Mouse (Mus musculus) heart, embryonic 11.5 days (tissue): ENCODE data around the gene Dcbld1. TPM values are rescaled to one million over a fixed set of nuclear protein-coding genes. Genes with fewer than 3 reads are reported as not detected.
"Not testable (repeated sequence)": the region's sequence is repeated elsewhere in the genome, so short reads cannot be mapped to it uniquely, and the experiment has no call there.

Experiments used
- ATAC-seq: fragments of 200-750 bp; cut with Nextera tagmentation; replicated peaks from 2 replicates; pipeline ENCODE4 v1.8.0; 2017; ENCODE audit warnings: moderate library complexity; ENCODE audit not compliant: insufficient number of reproducible peaks, low FRiP score, low TSS enrichment
- H3K27ac ChIP-seq: fragments of 300-500 bp; sonication (generic); 2 replicates; pipeline ENCODE4 v1.5.1; 2014; ENCODE audit warnings: mild to moderate bottlenecking, low read depth, low read length
- H3K27me3 ChIP-seq: fragments of 300-500 bp; sonication (generic); 2 replicates; pipeline ENCODE4 v1.6.1; 2014; ENCODE audit warnings: mild to moderate bottlenecking, low read length, mixed read lengths; ENCODE audit not compliant: control insufficient read depth, insufficient read depth
- H3K36me3 ChIP-seq: fragments of 300-500 bp; sonication (generic); 2 replicates; pipeline ENCODE4 v1.6.1; 2014; ENCODE audit warnings: mild to moderate bottlenecking, low read length, moderate library complexity, mixed read lengths; ENCODE audit not compliant: control insufficient read depth, insufficient read depth
- H3K4me1 ChIP-seq: fragments of 300-500 bp; sonication (generic); 2 replicates; pipeline ENCODE4 v1.6.1; 2014; ENCODE audit warnings: low read length; ENCODE audit not compliant: control insufficient read depth, insufficient read depth
- H3K4me2 ChIP-seq: fragments of 300-500 bp; sonication (generic); 2 replicates; pipeline ENCODE4 v1.6.1; 2014; ENCODE audit warnings: mild to moderate bottlenecking, moderate library complexity
- H3K4me3 ChIP-seq: fragments of 300-500 bp; sonication (generic); 2 replicates; pipeline ENCODE4 v1.5.1; 2014; ENCODE audit warnings: low read depth, low read length
- H3K9ac ChIP-seq: fragments of 300-500 bp; sonication (generic); 2 replicates; pipeline ENCODE4 v1.6.1; 2014; ENCODE audit warnings: mild to moderate bottlenecking, low read depth, low read length, moderate library complexity
- H3K9me3 ChIP-seq: fragments of 300-500 bp; sonication (generic); replicated peaks from 2 replicates; pipeline ENCODE4 v1.6.1; 2016; ENCODE audit warnings: low read length; ENCODE audit not compliant: control insufficient read depth
- WGBS: fragments of 180-500 bp; shearing (Covaris S2); extraction: QIAGEN DNeasy Blood & Tissue Kit; methylation state at CpG from one replicate; pipeline ENCODE4 v1.1.7; 2014; ENCODE audit not compliant: insufficient replicate concordance; 5-methylcytosine and 5-hydroxymethylcytosine counted together
- polyA plus RNA-seq: library from polyadenylated mRNA; unstranded; fragments of >200 nt; fragmentation: Nextera tagmentation; extraction: Ambion mirVana; gene quantifications from 2 replicates; pipeline ENCODE4 v1.2.1, GENCODE M21; 2014

The Dcbld1 gene
- polyA plus RNA-seq, 1 experiment from 2014 or later = 6.8 TPM

- Histone ChIP-seq H3K36me3 (no peaks in the 10 kb centered on the region), H3K4me3 (no peak overlapping the region), H3K27me3 (no peaks in the 10 kb centered on the region), H3K27ac (no peak overlapping the region), H3K9me3 (no peaks in the 10 kb centered on the region), H3K4me1 (0 out of 2 replicates have a peak, but pooled peaks cover 4% of the 10 kb centered on the region), H3K4me2 (no peak overlapping the region), H3K9ac (no peak overlapping the region)
- no peak for ATAC-seq
These were observed 68.9 kb downstream of the Dcbld1 start for GRCm38 (mm10) chr10:52302271-52302670.

- Histone ChIP-seq H3K9me3 (no peaks in the 10 kb centered on the region), H3K4me2 (no peak overlapping the region), H3K4me3 (no peak overlapping the region), H3K9ac (no peak overlapping the region), H3K27ac (no peak overlapping the region), H3K4me1 (no peaks in the 10 kb centered on the region), H3K36me3 (no peaks in the 10 kb centered on the region), H3K27me3 (no peaks in the 10 kb centered on the region)
- no peak for ATAC-seq
- 84% methylated on average over 7 of the region's 7 CpGs for WGBS
These were observed 71.2 kb downstream of the Dcbld1 start for GRCm38 (mm10) chr10:52304574-52304973.

- H3K27me3 ChIP-seq = no peaks in the 10 kb centered on the region
- H3K36me3 ChIP-seq = no peaks in the 10 kb centered on the region
- no peaks in the 10 kb centered on the region for H3K4me1 ChIP-seq
- H3K27ac ChIP-seq = no peak overlapping the region
- no peak overlapping the region for H3K9ac ChIP-seq
- ATAC-seq = no peak
- 44% methylated on average over 8 of the region's 8 CpGs for WGBS
- no peaks in the 10 kb centered on the region for H3K9me3 ChIP-seq
- no peak overlapping the region for H3K4me2 ChIP-seq
- H3K4me3 ChIP-seq = no peak overlapping the region
These were observed 75.8 kb downstream of the Dcbld1 start for GRCm38 (mm10) chr10:52309196-52309595.

DNA sequence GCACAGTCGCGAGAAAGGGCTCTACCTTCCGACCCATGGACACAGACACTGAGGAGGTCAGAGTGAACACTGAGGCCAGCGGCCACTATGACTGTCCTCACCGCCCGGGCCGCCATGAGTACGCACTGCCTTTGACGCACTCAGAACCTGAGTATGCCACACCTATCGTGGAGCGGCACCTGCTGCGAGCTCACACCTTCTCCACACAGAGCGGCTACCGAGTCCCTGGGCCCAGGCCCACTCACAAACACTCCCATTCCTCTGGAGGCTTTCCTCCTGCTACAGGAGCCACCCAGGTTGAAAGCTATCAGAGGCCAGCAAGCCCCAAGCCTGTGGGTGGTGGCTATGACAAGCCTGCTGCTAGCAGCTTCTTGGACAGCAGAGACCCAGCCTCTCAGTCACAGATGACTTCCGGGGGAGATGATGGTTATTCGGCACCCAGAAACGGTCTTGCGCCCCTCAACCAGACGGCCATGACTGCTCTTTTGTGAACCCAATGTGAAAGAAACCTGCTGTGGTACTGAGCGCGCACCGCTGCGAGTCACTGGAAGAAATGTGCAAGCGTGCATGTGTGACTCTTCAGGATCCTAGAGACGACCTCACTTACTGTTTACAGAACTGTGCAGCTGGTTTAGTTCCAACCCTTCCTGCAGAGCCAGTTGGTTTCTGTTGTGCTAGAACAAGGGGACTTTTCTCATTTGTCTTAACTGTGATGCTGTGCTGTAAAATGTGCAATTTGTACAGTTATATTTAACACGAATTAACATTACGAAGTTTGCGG, 86.3 kb downstream of the Dcbld1 start:
- H3K4me2 ChIP-seq = no peak overlapping the region
- H3K4me1 ChIP-seq = no peaks in the 10 kb centered on the region
- H3K36me3 ChIP-seq = no peaks in the 10 kb centered on the region; the same call in 1 of the 2 replicates
- ATAC-seq = no peak
- H3K9me3 ChIP-seq = no peaks in the 10 kb centered on the region
- H3K4me3 ChIP-seq = no peak overlapping the region
- 89% methylated on average over 28 of the region's 28 CpGs for WGBS
- no peak overlapping the region for H3K9ac ChIP-seq
- H3K27ac ChIP-seq = no peak overlapping the region
- H3K27me3 ChIP-seq = no peaks in the 10 kb centered on the region

- H3K27me3 ChIP-seq = no peaks in the 10 kb centered on the region
- no peak overlapping the region for H3K4me3 ChIP-seq
- no peak overlapping the region for H3K9ac ChIP-seq
- no peaks in the 10 kb centered on the region; the same call in 1 of the 2 replicates for H3K36me3 ChIP-seq
- WGBS = 88% methylated on average over 3 of the region's 3 CpGs
- H3K9me3 ChIP-seq = no peaks in the 10 kb centered on the region
- H3K4me1 ChIP-seq = no peaks in the 10 kb centered on the region
- ATAC-seq = no peak
- H3K4me2 ChIP-seq = no peak overlapping the region
- H3K27ac ChIP-seq = no peak overlapping the region
These were observed 88.5 kb downstream of the Dcbld1 start for GRCm38 (mm10) chr10:52321918-52322317.

DNA sequence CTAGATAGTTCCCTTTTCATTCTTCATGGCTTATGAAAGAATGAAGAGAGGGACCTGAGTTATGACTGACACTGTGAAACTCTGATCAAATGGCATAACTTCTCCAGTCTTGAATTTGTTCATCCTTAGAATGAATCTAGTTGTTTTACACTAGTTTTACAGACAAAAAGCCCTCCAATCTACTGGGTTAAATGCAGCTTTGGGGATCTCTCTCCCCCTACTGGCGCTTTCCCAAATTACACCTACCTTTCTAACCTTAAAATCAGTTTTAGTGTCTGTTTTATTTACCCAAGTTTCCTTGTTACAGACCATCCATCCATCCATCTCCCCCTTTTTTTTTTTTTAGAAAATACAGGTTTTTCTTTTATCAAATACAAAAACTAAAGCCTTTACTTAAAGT, 97.6 kb downstream of the Dcbld1 start:
- Histone ChIP-seq H3K36me3 (peaks cover 5% of the 10 kb centered on the region; the same call in 1 of the 2 replicates), H3K4me2 (no peak overlapping the region), H3K4me3 (no peak overlapping the region), H3K9ac (no peak overlapping the region), H3K4me1 (no peaks in the 10 kb centered on the region), H3K9me3 (no peaks in the 10 kb centered on the region), H3K27ac (no peak overlapping the region), H3K27me3 (no peaks in the 10 kb centered on the region)
- 4% methylated on average over 1 of the region's 1 CpGs for WGBS
- ATAC-seq = no peak

DNA sequence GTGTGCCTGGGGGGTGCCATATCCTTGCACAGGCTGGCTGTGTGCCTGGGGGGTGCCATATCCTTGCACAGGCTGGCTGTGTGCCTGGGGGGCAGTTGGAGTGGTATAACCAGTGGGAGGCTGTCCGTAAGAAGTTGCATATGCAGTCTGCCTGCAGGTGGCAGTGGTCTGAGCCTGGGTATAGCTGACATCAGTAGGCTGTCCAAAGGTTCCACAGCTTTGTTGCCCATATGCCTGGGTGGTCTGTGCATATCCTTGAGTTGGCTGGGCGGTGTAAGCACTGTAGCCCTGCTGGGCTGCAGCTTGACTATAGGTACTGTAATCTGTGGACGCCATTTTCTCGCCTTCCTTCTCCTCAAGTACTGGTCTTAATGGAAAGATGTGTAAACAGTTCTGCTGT, 109.9 kb downstream of the Dcbld1 start:
- not testable (repeated sequence) for ATAC-seq, H3K9me3 ChIP-seq, H3K4me3 ChIP-seq, H3K27ac ChIP-seq, H3K4me2 ChIP-seq, H3K4me1 ChIP-seq, H3K9ac ChIP-seq, H3K27me3 ChIP-seq
- H3K36me3 ChIP-seq = peaks cover 22% of the 10 kb centered on the region
- WGBS = 87% methylated on average over 4 of the region's 4 CpGs

DNA sequence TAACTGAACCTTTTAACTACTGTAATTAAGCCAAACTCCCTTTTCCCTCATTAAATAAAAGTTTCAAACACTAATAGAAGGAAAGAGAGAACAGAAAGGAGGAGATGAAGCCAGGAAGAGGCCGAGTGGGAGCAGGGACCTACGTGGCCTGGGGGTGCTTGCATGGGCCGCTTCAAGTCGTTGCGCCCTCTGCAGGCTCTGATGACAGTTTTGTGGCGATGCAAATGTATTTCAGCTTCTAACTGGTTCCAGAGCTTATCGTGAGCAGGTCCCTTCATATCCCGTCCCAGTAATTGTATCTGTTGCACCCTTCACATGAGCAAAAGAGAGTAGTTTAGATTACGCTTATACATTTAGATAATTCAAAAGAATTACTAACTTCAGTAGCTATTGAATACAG, 119.8 kb downstream of the Dcbld1 start:
- peaks cover 16% of the 10 kb centered on the region for H3K36me3 ChIP-seq
- no peak for ATAC-seq
- no peaks in the 10 kb centered on the region for H3K9me3 ChIP-seq
- H3K4me1 ChIP-seq = no peaks in the 10 kb centered on the region
- H3K27me3 ChIP-seq = no peaks in the 10 kb centered on the region
- no peak overlapping the region for H3K4me3 ChIP-seq
- 77% methylated on average over 9 of the region's 9 CpGs for WGBS
- H3K27ac ChIP-seq = no peak overlapping the region
- H3K9ac ChIP-seq = no peak overlapping the region
- H3K4me2 ChIP-seq = no peak overlapping the region

- H3K36me3 ChIP-seq = no peaks in the 10 kb centered on the region
- H3K4me3 ChIP-seq = no peak within 1 kb of the TSS
- H3K9me3 ChIP-seq = no peaks in the 10 kb centered on the region
- H3K9ac ChIP-seq = no peak within 1 kb of the TSS
- H3K4me2 ChIP-seq = no peak within 1 kb of the TSS
- no peak for ATAC-seq
- WGBS = 84% methylated on average over 2 of the region's 2 CpGs
- no peak within 1 kb of the TSS for H3K27ac ChIP-seq
- no peaks in the 10 kb centered on the region for H3K27me3 ChIP-seq
- H3K4me1 ChIP-seq = no peaks in the 10 kb centered on the region
These were observed 125.0 kb downstream of the Dcbld1 start, which contains the start of gene Gm26741 for GRCm38 (mm10) chr10:52358467-52358866. Gm26741 (plus strand) TSS chr10:52358767.
